Mouse (Mus musculus): ENCODE measurements at regions not wholly inside any gene's neighbourhood (a gene's known extent, or its start where the extent isn't known, plus 50 kb on each side); places are given as distances from the start of the nearest gene placed in this dataset.

- TF ChIP-seq CTCF (IDR thresholded peaks at IDR 0.05; ENCODE audit: control insufficient read depth, insufficient read depth, low read length) (peak; percentile 98), POLR2A (IDR thresholded peaks at IDR 0.05; ENCODE audit: borderline replicate concordance, control insufficient read depth, low read depth, low read length) (no peak)
Measured at GRCm38 (mm10) chr10:117434871-117435733, 55.3 kb upstream of the Cpsf6 start.

All from bone marrow, adult 2 months (tissue).